Mouse (Mus musculus): ENCODE data around the gene Sumf2.
A peak's percentile ranks its signal among the peaks of the same experiment; 100 is the strongest.

GRCm38 (mm10) chr5:129878946-129879345, 32.2 kb downstream of the Sumf2 start:
- TF ChIP-seq UBTF (IDR thresholded peaks at IDR 0.05; ENCODE audit: borderline replicate concordance, insufficient read depth, low read depth, low read length) (no peak), MAX (IDR thresholded peaks at IDR 0.05; ENCODE audit: low read length) (no peak), MAFK (IDR thresholded peaks at IDR 0.05; ENCODE audit: borderline replicate concordance, low read depth, low read length) (no peak), CTCF (IDR thresholded peaks at IDR 0.05 in 2 of 3, conservative IDR thresholded peaks at IDR 0.05 in 1 of 3; ENCODE audit: control insufficient read depth in 1 of 3, insufficient read depth in 1 of 3, low read depth in 2 of 3, low read length in 3 of 3, poor library complexity in 1 of 3, severe bottlenecking in 1 of 3) (peak in 2 of 3 experiments; percentile 15 to 16; a peak in 2 of 6 replicates), RAD21 (IDR thresholded peaks at IDR 0.05; ENCODE audit: low read depth, low read length) (no peak), POLR2A (IDR thresholded peaks at IDR 0.05; ENCODE audit: control insufficient read depth in 1 of 2, insufficient read depth in 1 of 2, low read depth in 1 of 2, low read length in 2 of 2, poor library complexity in 1 of 2) (no peak), MAZ (IDR thresholded peaks at IDR 0.05; ENCODE audit: low read depth, low read length) (no peak), USF1 (IDR thresholded peaks at IDR 0.05; ENCODE audit: low read depth, low read length) (no peak)
